Mouse (Mus musculus): ENCODE data around the gene Abcg5.

Abcg5 gene

DNA sequence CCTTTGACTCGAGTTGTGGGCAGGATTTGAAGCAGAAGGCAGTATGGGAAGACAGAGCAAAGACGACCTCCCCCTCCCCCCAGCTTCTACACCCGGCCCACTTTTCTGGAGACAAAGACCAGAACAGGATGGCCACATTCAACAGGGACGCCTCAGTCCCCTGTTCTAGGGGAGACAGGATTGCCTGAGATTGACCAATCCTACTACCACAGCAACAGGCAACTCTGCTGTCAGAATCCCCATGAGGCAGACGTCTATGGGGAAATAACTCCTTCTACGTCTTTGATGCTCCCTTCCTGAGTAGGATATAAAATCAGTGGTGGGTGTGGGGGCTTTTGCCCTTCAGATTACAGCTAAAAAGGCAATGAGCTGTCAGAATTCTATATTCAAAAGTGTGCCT is 1.5 kb upstream of the Abcg5 start:
- DNase-seq, result no peak

DNA sequence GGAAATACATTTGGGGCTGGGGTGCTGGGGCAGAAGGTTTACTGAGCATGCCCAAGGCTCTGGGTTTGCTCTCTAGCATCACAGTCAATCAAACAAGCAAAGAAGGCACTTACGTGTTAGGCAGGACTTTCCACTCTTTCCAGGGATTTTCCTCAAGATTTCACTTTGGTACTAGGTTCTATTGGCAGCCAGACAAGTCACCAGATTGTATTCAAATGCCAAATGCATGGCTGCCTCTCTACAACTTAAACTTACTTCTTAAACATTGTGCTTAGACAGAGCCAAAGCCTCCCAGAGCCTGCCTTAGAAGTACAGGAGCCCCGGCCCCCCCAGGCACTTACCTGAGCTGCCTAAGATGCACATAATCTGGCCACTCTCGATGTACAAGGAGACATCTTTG is 1.1 kb downstream of the Abcg5 start:
- DNase-seq, result no peak

DNA sequence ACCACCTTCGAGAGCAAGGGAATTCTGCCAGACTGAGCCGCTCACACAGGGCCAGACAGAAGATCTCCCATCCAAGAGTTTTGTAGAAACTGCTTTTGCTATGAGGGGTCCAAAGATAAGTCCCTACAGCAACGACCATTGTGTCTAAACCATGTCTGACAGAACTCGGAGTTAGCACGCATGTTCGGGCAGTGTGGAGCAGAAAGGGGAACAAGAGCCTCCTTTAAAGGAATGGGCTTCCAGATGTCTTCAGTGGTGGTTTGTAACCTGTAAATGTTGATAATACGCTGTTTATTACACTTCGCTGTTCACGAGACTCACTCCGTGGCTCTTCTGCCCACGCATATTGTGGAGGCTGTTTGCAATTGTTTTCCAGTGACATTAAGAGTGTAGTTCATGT is 5.2 kb downstream of the Abcg5 start:
- no peak for DNase-seq

DNA sequence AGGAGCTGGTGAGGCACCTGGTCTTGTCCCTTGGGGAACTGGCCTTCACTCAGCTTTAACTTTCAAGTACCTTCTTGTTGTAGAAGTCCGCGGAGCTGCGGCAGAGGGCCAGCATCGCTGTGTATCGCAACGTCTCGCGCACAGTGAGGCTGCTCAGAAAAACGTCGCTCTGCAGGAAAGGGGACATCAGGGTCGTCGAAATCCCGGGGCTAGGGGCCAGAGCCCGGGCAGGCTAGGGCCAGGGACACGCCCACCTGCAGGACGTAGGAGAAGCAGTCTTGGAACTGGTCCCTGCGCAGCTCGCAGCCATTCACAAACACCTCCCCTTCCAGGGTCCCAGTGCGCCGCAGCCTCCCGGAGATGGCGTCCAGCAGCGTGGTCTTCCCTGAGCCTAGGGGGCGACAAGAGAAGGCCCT is 6.9 kb downstream of the Abcg5 start, which contains the start of gene Abcg8:
Abcg8 (plus strand) TSS at position 352 of the 416 bp plus-strand sequence.
- no peak for DNase-seq

DNA sequence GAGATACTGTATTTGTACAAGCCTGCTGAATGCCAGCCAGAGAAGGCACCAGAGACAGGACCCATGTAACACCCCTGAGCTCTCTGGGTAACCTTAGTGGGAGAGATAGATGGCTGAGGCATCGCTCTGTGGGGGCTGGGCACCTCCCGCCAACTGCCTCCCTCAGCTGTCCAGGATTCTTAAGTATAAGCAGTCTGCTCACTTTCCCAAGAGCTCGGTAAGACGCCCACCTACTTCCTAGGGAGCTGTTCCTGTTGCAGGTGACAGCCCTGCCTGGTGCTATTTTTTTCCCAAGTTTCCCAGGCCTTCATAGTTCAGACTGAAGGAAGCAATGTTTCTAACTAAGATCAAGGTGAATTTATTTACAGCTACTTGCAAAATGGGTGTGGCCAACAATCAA is 7.6 kb downstream of the Abcg5 start:
- DNase-seq, result no peak

DNA sequence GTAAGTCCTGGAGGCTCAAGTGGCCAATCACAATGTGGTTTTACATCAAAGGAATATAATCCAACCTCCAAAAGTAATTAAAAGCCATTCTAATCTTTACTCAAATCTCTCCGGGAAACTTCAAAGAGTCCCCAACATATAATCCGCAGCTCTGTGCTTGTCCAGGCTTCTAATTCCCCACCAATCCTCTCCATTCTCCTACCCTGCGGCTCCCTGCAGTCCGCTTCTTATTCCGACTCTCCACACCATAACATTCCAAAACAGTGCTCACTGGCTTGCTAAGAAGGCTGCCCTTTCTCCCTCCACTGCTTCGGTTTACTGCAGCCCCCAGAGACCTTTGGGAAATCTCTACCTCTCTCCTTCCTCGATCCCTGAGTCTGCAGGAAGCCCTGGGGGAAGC is 8.8 kb downstream of the Abcg5 start:
- DNase-seq, result no peak

DNA sequence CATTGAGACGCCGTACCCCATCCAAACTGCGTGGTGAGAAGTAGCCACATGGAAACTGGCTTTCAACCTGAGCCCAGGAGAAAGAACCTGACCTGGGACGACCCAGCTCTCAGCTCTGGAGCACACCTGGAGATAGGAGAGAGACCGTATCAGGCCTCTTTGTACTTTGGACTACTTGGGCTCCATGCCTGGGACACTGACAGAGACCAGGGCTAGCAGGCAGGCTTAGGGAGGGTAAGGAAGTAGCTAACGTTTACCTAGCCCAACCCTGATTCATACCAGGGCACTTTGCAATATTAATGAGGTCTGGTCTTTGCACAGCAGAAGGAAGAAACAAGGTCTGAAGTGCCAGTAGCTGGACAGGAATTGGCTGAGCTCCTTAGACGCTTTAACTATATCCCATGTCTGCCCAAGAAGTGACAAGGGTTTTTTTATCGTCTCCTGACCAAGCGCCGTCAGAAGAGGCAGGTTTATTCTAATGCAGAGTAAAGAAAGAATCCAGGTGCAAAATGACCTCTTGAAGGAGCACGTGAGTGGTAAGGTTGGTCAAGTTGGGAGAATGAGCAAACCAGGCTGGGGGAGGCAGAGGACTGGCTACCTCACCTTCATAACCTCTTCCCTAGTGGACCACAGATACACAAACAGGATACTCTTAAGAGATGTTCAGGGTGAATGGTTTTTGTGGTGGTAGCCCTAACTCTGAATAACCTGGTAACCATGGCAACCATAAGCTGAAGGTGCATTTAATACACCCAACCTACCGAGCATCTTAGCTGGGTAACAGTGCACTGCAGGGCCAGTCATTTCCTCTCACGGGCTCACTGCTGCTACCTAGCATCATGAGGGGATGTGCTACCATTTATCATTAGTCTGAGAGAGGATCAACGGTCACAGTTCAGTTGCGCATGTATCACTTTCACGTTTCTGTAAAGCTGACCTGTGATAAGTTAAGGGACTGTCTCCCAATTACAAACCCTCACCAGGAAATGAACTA is 10.1 kb downstream of the Abcg5 start:
- peak; percentile 84 for DNase-seq

DNA sequence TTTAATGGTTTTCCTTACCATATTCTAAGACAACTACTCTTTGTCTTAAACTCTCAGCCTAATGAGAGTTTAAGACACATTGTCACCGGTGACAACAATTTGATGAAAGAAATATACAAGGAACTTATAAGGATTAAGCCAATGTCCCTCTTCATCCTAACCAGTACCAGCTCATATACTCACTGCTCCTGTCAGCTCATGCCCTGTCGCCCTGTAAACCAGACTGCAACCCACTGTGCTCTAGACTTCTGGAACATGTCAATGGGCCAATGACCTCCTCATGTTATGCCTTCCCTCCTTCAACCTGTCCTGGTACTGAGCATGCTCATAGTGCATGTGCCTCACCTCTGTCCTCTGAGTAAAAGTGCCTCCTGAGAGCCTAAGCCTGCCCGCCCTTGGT is 15.0 kb downstream of the Abcg5 start:
- DNase-seq, result no peak

DNA sequence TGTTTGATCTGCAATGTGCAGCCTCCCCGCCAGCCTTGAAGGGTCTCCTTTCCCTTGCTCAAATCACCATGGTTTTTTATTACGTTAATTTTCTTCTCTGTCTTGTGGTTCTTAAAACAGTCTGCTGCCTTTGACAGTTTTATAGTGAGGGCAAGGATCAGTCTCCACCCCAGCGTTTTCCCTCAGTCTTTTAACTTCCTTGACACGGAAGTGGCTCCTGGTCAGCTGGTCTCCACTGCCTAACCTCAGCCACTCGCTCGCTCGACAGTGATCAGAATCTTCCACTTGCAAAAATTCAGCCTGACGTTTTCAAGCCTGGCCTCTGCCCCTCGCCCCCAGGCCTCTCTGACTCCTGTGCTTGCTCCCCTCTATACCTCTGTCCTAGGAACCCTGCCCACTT is 17.1 kb downstream of the Abcg5 start:
- DNase-seq, result peak; percentile 35

DNA sequence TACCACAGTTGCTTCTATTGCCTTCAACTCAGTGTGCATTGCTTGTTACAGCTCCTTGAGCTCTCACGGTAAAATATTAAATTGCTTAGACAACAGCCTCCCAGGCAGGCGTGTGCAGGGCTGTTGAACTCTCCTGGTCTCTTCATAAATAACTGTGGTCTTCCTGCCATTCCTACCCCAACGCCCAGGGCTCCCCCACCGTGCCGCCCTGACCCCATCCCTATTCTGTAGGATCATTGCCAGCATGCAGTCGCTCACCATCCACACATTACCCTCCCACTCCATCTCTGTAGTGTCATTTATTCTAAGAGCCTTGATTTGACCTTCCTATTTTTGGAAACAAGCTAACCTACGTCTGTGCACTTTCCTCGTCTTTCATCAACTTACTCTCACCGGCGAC is 17.8 kb downstream of the Abcg5 start:
- DNase-seq, result no peak

DNA sequence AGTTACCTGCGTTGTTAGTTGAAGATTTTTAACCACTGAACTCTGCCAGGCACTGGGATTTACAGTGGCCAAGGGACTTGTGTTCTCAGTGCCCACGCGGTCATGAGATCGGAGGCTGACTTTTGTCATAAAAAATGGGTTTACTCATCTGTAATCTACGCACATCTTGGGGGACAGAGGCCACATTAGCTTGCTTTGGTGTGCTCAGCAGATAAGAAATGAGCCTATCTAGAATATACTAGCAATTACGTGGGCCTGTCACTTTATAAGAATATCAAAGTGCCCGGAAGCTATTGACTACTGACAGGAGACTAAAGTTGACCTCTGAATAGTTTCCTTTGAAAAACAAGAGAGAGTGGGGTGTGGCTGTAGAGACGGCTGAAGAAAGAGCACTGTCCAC is 23.9 kb downstream of the Abcg5 start:
- DNase-seq, result no peak

DNA sequence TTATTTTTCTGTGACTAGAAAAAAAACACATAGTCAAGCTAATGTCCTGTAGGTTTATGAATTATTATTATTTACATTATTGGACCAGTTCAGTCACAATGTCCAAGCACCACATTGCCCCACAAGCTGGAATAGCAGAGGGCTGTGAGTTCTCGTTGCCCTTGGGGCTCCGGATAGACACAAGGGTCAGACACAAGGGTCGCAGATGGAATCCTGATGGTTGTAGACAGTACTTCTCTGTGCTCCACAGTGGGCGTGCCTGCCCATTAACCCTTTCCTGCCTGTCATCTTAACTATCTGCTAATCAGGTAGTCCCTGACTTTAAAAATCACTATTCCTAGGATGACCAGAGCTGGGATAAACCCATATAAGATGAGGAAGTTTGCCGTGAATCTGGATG is 24.6 kb downstream of the Abcg5 start:
- DNase-seq, result no peak

DNA sequence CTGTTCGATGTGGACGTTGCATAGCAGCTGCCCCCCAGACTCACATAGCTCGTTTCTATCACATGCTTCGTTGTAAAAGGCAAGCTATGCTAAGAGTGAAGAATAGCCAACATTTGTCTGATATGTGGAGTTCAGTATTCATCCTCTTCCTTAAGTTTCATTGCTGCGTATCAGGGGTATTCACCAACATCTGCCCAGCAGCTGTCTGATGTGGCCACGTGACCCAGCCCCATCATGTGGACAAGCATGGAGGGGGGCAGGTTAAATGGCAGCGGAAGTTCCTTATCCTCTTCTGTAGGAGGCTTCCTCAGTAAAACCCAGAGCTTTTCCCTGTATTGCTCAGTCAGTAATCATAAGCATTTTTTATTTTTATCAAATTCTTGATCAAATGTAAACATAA is 25.0 kb downstream of the Abcg5 start:
- no peak for DNase-seq

DNA sequence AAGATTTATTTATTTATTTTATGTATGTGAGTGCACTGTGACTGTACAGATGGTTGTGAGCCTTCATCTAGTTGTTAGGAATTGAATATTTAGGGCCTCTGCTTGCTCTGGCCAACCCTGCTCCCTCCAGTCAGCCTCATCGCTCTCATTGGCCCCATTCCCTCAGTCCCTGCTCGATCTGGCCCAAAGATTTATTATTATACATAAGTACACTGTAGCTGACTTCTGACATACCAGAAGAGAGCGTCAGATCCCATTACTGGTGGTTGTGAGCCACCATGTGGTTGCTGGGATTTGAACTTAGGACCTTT is 25.4 kb downstream of the Abcg5 start:
- no peak for DNase-seq

DNA sequence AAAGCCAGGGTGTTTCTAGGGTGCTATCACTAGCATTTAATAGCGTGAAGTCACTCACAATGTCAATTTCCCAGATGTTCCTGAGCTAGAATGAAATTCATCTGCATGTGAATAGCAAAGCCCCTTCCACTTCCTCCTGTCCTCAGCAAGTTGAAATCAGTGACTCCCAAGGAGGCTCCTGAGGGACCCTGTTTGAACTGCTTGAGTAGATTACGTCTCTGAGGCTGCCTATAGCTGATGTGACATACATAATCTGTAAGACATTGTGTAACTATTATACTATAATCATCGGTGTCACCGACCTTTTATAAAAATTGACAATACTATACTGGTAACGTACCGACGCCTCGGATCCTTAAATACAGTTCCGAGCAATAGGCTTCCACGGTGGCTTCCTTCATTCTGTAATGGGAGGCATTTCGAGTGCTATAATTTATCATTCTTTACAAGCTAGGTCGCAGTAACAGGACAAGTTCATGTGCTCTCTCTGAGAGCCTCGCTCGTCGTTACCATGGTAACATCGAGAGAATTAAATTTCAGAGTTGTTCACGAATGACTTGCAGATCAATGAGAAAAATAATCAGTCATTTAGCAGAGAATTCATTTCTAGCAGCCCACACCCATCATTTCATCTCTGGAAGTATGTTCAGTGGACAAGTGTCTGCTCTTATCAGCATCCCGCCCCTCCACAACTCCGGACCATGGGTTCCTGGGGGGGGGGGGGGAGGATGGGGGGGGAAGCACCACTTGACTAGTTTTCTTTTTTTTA is 26.0 kb downstream of the Abcg5 start:
- no peak for DNase-seq

DNA sequence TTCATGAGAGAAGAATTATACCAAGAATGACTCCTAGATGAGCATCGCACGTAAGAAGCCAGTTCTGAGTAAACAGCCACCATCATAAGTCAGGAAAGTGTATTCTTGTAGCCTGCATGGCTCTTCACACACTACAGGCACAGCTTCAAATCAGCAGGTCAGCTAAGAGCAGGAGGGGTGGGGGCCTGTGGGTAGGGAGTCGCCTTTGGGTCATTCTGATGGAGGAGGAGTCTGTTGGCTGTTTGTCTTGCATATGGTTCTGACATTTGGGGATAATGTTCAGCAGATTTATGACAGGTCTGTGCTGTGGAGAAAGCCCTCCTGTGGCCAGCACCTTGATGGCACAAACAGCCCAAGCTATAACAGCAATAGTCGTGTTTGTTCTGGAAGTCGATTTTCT is 26.6 kb downstream of the Abcg5 start:
- DNase-seq, result no peak

DNA sequence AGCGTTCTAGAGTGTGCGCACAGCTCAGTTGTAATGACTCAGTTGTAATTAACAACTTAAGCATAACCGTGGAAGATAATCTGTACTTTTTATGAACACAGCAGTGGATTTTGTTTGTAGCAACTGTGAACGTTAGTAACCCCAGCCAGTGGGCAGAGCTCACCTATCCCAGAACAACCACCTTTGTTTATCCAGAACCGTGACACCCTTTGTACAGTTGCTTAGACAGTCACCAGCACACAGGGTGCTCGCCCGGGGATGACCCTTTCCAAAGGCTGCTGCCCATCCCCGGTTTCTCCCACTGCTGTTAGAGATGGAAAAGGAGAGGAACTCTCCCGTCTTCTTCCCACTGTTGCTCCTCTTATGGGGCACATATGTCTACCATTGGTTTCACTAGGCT is 29.3 kb downstream of the Abcg5 start:
- no peak for DNase-seq

DNA sequence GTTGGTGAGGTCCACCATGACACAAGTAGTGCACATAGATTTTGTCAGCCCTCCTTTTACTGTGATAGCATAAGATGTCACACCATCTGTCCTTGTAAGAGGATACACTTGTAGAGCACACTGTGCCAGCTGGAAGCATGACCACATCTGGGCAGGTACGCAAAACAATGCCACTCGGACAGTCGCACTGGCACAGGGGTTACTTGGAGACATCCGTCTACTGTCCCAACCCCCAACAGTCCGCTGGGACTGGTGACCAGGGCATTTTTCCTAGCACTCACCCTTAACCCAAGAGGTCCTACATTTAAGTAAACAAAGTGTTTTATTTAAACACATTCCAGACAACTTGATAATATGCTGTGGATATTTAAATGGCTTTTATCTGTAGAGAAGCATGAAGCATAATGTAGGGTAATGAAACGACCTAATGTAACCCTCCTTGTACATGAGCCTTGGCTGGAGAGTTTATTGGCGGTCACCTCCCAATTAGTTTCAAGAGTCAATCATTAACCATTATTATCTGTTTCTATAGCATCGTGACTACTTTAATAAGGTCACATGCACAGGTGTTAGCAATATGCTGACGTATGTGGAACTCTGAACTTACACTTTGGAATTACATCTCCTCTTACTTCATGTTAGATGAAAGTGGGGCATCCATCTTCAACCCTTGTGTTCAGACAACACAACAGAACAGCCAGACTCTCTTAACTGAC is 32.4 kb downstream of the Abcg5 start:
- no peak for DNase-seq

DNA sequence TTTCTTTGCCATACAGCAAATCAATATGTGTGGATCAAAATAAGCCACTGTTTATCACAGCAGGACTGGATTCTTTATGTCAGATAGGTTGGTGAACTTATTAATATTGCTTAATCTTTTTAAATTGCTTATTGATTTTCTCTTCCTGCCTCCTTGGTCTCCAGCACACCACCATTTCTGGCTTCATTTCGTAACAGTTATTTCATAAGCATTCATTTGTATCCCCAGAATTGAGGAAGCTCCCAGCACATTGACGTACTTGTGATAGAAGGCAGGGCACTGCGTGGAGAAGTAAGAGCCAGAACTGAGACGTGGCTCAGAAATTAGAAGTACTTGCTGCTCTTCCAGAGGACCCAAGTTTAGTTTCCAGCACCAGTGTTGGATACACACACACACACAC is 35.2 kb downstream of the Abcg5 start:
- no peak for DNase-seq

DNA sequence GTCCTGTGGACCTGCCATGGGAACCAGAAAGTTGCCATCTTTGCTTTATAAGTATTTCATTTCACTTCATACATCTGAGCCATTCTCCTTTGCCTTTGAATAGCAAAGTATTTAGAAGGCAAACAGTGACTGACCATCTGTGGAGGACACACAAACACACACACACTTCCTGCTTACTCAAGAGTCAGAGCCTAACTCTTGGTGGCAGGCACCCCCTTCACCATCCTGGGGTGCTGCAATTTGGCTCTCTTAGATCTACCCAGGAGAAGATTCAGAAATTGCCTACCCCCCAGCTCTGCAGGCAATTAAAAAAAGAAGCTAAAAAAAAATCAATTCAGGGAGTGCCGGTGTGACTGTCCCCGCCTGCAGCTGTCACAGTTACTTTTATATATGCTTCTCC is 36.3 kb downstream of the Abcg5 start:
- DNase-seq, result no peak

DNA sequence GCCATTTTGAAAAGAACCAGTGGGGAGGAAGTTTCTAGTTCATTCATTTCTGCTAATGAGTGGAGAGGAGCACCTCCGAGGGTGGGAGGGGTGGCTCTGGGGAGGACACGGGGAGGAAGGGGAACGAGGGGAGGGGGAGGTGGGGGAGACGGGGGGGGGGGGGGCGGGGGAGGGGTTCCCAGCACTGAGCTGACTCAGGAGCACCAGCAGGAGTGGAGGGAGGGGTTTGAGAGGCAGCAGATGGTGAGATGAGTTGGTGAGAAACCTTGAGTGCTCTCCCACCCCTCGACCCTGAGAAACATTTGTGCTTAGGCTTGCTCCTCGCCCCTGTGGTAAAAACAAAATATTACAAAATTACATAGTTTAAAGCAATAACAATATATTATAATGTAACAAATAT is 36.9 kb downstream of the Abcg5 start:
- DNase-seq, result no peak

DNA sequence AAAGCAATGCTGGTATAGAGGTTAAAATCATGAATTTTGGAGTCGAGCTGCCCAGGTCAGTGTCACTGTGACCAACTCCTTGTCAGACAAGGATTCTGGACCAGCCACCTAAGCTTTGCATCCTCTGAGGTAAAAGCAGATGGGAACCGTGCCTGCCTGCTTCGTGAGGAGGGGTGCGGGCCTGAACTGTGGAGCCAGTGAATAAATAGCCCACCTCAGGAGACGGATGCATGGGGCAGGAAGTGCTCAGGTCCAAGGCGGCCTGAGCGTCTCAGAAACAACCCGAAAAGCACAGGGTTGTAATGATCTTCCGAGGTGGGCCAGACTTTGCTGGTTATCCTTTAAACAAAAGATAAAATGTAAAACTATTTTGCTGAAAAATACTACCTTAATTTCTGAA is 37.7 kb downstream of the Abcg5 start:
- DNase-seq, result no peak

DNA sequence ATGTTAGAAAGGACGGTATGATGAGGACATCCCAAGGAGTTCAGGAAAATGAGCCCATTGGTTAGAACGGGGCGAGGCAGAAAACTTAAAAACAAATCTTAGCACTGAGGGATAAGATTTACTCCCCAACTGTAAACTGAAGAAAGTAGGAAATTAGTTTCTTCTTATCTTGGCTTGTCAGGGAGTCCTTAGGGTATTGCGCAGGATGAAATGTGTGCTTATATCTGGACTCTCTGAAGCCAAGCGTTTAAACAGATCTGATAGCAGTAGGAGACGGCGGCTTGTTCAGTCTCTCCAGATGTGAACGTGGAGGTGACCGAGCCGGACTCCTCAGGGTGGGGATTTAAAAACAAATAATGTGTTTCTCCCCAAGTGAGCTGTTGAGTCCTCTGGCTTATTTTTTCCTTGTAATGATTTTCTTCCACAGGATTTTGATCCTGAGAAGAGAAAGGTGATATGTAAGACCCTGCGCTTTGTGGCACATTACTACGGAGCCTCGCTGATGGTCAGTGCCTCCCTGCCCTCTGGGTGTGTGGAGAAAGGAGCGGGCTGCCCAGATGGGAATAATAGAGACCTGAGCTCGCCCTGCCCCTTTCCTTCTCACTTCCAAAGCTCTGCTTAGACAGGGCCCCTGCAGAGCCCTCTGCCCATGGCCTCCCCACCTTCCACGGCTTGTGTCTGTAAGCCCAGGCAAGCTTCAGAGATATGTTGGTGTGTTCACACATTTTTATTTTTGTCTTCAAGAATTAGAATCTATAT is 38.3 kb downstream of the Abcg5 start:
- no peak for DNase-seq

All from kidney, adult 9 months (tissue).